Mouse (Mus musculus) lung, postnatal 25 days (tissue): Measurements from ENCODE around the gene Olfr1420.
"Not testable (repeated sequence)": the region's sequence is repeated elsewhere in the genome, so short reads cannot be mapped to it uniquely, and the experiment has no call there.

Experiments used
- DNase-seq: peaks from one replicate; pipeline ENCODE4 v3.0.0; 2022; ENCODE audit warnings: low spot score

Olfr1420 gene

GRCm38 (mm10) chr19:11886265-11886664 is at the start of gene Olfr1420:
Gene Olfr1420, plus strand, starts transcription at chr19:11886565.
- DNase-seq = no peak

- DNase-seq = no peak
These were observed 47.2 kb upstream of the Olfr1420 start, which contains the start of gene Olfr1417 for GRCm38 (mm10) chr19:11839119-11839518. Gene Olfr1417, minus strand, starts transcription at chr19:11839219.

- no peak for DNase-seq
These were observed 40.0 kb upstream of the Olfr1420 start for GRCm38 (mm10) chr19:11846333-11846732.

GRCm38 (mm10) chr19:11852652-11853051 is 33.7 kb upstream of the Olfr1420 start:
- no peak for DNase-seq

- no peak for DNase-seq
These were observed 31.5 kb upstream of the Olfr1420 start for GRCm38 (mm10) chr19:11854821-11855220.

GRCm38 (mm10) chr19:11856506-11856905 is 29.9 kb upstream of the Olfr1420 start:
- no peak for DNase-seq

GRCm38 (mm10) chr19:11860966-11861365 is 25.4 kb upstream of the Olfr1420 start, which contains the start of gene Olfr1418:
Gene Olfr1418, minus strand, starts transcription at chr19:11861066.
- DNase-seq = no peak

- no peak for DNase-seq
These were observed 18.5 kb upstream of the Olfr1420 start for GRCm38 (mm10) chr19:11867837-11868236.

- no peak for DNase-seq
These were observed 11.4 kb upstream of the Olfr1420 start, which contains the start of gene Olfr1419 for GRCm38 (mm10) chr19:11875006-11875405. Gene Olfr1419, minus strand, starts transcription at chr19:11875106.

- DNase-seq = not testable (repeated sequence)
These were observed 8.0 kb upstream of the Olfr1420 start for GRCm38 (mm10) chr19:11878404-11878803.

- peak; percentile 6 for DNase-seq
These were observed 24.7 kb downstream of the Olfr1420 start for GRCm38 (mm10) chr19:11911021-11911420.

GRCm38 (mm10) chr19:11911603-11912002 is 25.2 kb downstream of the Olfr1420 start:
- DNase-seq = no peak

- peak; percentile 99 for DNase-seq
These were observed 25.7 kb downstream of the Olfr1420 start, which contains the start of gene Patl1 for GRCm38 (mm10) chr19:11912037-11912532. Gene Patl1, plus strand, starts transcription at chr19:11912399.

- peak; percentile 31 for DNase-seq
These were observed 26.3 kb downstream of the Olfr1420 start for GRCm38 (mm10) chr19:11912533-11913121.

GRCm38 (mm10) chr19:11915804-11916203 is 29.4 kb downstream of the Olfr1420 start:
- peak; percentile 58 for DNase-seq

- DNase-seq = no peak
These were observed 35.7 kb downstream of the Olfr1420 start for GRCm38 (mm10) chr19:11922068-11922467.

- not testable (repeated sequence) for DNase-seq
These were observed 36.1 kb downstream of the Olfr1420 start for GRCm38 (mm10) chr19:11922515-11922914.

- no peak for DNase-seq
These were observed 40.0 kb downstream of the Olfr1420 start for GRCm38 (mm10) chr19:11926380-11926779.

GRCm38 (mm10) chr19:11928025-11928748 is 41.8 kb downstream of the Olfr1420 start:
- DNase-seq = no peak

GRCm38 (mm10) chr19:11946460-11946859 is 60.1 kb downstream of the Olfr1420 start:
- not testable (repeated sequence) for DNase-seq
